Mouse (Mus musculus) neutrophil, adult 5-6 weeks (primary cell): ENCODE data around the gene Trim41. TPM values are rescaled to one million over a fixed set of nuclear protein-coding genes. Genes with fewer than 3 reads are reported as not detected.

Experiments
- ATAC-seq: fragments of 151-379, 151-347 bp; 2 replicates; pipeline ENCODE4 v1.8.0; 2017; ENCODE audit warnings: mild to moderate bottlenecking, moderate TSS enrichment; ENCODE audit not compliant: insufficient number of reproducible peaks, poor library complexity, low FRiP score, severe bottlenecking; ENCODE audit errors: extremely low read depth
- total RNA-seq: library from RNA; stranded (forward); fragments of 200-1000 nt; gene quantifications from 2 replicates; pipeline ENCODE4 v1.2.3, GENCODE M21; 2017

Gene Trim41
- total RNA-seq, 1 experiment from 2014 or later: 90.7 TPM

DNA sequence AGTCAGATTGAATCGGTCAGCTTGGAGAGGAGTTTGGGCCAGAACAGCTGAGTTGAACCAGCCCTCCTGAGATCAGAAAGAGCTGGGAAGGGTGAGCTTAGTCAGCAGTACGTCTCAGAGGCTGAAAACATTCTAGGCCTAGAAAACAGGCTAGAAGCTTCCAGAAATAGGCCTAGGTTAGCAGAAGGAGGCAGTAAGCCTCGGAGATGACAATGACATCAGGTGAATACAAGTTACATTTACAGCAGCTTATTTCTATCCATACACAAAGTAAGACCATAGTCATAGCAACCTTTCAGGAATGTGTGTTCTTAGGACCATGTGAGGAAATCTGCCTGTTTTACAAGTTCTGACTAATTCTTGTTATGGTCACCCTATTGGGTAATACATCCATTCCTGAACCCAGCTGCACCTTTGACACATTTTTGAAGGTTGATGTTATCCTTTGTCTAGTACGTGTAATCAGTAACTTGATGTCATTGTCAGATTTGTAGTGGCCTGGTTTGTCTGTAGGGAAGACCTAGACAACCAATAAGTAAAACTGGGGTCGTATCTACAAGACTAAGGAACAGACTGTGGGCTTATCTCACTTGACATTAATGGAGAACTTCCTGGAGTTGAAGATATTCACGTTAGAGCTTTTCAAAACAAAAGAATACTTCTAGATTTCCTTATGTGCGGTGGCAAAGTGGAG lies 2.6 kb upstream of the Trim41 start:
- no peak for ATAC-seq

DNA sequence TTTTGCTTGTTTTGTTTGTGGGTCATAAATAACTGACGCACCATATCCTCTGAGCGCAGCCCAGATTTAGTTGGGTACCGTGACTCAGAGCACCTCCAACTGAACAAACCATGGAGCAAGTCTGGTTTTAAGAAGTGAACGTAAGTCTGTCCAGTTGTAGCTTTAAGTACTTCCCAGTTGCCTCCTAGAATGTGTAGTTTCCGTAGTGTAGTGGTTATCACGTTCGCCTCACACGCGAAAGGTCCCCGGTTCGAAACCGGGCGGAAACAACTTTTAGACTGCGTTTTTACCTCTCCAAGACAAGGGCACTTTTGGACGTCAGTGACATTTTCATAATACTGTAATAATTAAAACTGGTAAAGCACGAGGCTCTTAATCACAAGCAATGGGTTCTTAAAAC lies 1.2 kb upstream of the Trim41 start:
- ATAC-seq: peak; percentile 45

DNA sequence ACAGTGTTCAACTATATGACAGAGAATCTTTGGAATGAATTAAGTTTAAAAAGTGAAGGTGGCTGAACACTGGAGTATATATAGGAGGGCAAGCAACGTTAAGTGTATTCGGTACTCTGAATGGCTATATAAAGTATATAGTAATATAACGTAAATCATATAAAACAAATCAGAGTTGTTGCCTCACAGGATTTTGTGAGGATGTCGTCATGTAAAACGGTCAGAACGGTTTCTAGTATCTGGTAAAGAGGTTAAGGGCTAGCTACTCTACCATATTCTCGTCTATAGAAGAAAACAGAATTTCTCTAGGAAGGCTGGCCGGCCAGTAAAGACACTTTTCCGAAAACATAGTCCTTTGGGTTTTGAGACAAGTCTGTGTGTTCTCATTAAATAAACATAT lies 641 bp upstream of the Trim41 start:
- no peak for ATAC-seq

DNA sequence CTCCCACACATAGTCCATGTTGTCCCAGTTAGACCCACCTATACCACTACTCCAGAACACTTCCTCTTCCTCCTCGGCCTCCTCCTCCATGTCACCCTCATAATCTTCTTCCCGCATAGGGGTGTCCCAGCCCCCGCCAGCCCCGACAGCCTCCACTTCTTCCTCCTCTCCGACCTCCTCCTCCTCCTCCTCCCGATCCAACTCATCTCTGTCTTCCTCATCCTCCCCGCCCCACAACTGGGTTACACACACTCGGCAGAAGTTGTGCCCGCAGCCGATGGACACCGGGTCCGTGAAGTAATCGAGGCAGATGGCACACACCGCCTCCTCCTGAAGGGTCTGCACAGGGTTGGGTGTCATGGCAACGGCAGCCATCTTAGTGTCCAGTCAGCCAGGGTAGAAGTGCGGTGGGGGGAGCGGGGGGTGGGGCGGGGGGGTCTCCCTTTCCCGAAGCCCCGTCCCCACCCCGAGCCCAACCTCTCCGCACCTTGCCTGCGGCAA lies 822 bp downstream of the Trim41 start:
- no peak for ATAC-seq

DNA sequence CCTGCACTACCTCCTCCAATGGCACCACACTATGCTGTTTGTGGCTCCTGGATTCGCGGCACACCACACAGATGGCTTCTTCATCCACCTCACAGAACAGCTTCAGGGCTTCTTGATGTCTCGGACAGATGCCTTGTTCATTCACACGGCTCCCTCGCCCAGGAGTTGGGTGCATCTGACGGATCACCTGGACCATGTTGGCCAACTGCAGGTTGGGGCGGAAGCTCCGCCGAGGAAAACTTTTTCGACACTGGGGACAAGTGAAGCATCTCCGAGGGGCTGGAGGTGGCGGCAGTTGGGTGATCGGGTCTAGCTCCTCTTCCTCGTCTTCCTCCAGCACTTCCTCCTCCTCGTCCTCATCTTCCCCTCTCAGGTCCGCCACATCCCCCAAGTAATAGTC lies 1.3 kb downstream of the Trim41 start:
- ATAC-seq: no peak

DNA sequence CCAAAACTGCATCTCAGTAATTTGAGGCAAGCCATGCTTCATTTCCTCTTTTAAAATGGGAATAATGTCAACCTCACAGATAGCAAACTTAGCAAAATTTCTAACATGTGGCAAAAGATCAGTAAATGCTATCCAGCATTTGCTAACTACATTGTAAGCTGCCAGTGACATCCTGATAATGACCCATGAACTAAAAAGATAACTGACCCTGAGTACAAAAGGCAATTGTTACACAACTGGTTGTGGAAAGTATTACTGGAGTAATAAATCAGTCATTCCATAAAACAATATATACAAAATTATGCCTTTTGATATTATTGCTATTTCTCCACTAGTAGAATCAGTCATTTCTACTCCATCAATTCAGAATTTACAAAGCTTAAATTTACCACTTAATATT lies 3.4 kb downstream of the Trim41 start:
- no peak for ATAC-seq

DNA sequence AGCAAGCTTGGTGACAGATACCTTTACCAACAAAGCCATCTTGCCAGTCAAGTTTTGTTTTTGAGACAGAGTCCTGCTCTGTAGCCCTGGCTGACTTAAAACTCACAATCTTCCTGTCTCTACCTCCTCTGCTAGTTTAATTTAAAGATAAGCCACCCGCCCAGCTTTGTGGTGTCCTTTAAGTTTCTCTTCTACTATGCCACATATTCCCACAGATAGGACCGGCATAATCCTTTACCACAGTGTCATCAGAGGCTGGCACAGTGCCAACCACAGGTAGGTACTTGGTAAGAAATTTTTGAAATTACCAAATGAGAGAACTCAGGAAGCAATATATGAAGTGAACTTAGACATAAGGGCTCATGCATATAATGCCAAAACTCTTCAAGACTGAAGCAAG lies 7.0 kb downstream of the Trim41 start:
- ATAC-seq: no peak

DNA sequence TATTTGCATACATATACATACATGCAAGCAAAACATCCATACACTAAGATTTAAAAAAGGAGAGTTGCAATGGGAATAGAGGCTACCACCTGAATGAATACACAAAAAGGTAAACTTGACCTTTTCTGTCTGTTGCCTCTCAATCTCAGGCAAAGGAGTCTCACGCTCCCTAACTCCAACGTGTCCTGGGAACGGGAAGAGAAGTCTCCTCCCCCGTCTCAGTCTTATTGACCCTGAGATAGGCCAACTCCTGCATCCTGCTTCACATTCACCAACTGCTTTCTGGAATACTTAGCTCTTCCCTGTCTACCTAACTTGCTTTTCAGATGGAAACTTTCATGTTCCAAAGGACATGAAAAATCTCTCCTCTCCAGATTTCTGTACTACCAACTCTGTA lies 7.7 kb downstream of the Trim41 start:
- no peak for ATAC-seq

DNA sequence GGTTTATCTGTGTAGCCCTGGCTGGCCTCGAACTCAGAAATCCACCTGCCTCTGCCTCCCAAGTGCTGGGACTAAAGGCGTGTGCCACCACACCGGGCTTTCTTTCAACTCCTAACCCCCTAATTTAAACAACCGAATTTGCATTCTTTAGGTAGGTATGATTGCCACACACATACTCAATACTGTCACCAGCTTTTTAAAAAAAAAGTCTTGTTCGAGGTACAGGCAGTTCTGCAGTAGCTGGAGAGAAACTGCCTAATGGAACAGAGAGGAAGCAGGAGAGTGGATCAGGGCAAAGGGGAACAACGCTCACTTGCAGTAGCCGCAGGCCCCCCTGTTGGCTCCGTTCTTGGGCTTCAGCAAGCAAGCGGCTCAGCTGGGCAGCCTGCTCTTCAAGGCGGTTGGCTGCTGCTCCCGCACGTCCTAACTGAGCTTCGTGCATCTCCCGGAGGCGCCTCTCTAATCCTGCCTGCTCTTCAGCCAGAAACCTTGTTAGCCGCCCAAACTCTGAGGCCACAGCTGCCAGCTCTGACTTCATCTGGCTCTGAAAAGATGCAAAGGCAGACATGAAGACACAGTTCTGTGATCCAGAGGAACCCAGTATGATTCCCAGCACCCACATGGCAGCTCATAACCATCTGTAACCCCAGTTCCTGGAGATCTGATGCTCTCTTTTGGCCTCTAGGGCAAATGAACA lies 8.3 kb downstream of the Trim41 start:
- ATAC-seq: no peak

DNA sequence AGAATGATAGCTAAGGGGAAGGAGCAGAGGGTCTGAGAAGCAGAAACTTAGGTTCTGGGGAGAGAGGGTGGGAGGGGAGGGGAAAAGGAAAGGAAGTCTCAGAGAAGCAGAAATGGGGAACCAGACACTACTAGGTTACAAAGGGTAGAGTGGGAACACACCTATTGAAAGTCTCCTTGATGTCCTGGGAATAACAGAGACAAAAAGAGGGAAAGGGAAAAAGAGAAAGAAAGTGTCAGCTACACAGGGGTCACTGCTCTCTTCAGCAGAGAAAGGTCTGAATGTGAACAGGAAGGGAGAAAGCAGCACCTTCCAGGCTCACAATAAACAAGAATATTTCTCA lies 8.9 kb downstream of the Trim41 start:
- ATAC-seq: no peak

DNA sequence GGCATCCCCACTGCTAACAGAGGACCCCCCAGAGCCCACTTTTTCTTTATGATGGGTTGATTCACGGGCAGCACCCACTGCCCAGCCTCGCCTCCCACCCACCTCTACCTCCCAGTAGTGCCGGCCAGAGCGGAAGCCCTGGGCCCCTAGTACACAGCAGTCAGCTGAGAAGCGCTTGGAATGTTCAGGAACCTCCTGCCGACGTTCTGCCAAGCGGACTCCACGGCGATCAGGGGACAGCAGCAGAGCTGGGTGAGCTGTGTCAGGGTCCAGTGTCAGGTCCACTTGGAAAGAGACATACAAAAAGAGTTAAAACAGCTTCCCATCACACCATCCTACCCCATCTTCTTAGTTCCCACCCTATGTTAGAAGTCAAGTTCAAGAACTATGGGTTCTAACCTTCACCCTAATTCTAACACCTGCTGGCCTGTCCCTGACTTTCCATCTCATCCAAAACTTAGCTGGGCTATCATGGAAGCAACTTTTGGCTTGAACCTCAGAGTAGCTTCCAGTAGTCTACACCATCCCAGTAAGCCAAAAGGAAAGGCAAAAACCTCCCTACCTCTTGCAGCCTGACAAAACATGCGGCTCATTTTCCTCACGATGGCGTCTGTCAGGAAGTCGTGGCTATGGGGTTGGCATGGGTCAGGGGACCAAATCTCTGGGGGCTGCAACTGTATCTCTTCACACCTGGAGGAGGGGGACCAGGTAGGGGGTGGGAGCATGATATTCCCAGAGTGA lies 9.4 kb downstream of the Trim41 start:
- no peak for ATAC-seq

DNA sequence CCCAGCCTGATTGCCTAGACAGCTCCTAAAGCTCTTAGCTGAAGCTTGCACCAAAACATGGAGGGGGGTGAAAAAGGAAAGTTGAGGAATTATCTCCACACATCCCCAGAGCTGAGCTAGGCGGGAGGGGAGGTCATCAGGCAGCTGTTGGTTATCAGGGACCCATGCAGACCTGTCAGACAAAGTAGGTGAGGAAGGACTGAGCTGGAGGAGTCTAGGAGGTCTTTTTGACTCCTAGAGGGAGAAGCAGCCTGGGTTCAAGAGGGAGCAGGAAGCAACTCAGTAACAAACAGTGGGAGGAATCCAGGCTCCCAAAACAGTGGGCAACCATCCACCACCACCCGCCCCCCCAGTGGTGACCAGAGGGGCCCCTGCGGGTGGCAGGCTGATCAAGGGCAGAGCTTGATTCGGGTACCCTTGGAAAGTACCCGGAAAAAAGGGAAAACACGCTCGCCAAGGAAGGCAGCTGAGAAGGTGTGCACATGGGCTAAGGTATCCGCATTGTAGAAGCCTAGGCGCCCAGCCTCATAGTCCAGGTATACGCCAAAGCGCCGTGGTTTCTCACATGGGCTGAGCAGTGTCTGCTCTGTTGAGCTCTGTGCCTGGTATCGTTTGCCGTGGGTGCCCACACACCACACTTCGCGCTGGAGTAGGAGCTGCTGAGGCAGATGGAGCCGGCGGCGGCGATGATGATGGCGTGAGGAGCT lies 10.1 kb downstream of the Trim41 start:
- ATAC-seq: no peak

DNA sequence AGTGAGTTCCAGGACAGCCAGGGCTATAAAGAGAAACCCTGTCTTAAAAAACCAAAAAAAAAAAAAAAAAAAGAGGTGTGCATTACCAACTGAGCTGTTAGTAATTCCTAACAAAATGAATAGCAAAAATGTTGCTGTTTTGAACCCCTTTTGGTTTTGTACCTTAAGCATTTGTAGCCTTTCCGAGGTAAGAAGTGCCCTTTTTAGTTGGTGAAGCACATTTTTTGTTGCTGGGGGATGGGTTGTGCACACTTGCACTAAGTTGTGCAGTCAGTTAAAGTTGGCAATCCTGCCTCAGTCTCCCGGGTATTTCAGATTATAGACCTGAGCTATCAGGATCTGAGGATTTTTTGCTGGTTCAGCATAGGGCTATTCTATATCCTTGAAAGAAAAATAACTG lies 12.2 kb downstream of the Trim41 start:
- no peak for ATAC-seq

DNA sequence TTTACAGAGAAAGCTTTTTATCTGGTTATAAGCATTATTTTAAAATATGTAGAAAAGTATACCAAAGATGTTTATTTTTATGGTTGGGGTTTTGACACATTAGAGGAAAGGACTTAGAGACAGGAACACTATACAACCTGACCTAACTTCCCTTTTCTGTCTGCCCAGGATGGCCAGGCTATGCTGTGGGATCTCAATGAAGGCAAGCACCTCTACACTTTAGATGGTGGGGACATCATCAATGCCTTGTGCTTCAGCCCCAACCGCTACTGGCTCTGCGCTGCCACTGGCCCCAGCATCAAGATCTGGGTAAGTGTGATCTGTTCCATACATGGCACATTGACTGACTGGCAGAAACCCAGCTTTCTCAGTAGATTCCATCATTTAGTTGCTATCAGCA lies 13.2 kb downstream of the Trim41 start:
- ATAC-seq: no peak

DNA sequence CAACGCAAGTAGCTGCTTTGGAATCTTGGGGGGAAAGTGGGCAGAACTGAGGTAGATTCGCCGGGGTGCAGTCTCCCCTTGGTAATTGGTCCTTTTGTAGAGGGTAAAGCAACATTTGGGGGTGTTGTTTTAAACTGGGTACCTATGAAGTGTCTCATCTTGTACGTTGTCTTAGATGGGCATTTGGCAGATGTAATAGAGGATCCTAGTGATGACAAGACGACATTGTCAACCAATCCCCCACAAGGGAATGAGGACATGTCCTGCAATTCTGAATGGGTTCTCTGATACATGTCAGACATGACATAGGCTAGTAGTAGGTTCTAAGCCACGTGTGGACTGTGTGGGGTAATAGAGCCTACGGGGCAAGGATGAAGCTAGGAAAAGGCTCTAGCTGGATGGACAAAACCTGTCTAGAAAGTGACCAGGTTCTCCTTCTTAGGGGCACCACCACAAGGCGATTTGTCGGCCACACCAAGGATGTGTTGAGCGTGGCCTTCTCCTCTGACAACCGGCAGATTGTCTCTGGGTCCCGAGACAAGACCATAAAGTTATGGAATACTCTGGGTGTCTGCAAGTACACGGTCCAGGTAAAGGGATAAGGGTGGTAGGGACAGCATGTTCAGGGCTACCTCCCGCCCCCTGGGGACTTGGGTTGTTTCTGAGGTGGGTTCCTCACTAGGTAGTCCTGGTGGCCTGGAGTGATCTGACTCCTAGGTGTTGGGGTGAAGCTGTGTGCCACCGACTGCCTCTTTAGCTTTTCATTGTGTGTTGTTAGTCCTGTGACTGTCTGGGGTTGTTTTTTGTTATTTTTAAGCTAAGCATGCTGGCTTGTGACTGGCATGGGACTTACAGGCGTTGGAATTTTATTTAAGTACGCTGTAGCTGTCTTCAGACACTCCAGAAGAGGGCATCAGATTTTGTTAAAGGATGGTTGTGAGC lies 15.1 kb downstream of the Trim41 start:
- ATAC-seq: no peak

DNA sequence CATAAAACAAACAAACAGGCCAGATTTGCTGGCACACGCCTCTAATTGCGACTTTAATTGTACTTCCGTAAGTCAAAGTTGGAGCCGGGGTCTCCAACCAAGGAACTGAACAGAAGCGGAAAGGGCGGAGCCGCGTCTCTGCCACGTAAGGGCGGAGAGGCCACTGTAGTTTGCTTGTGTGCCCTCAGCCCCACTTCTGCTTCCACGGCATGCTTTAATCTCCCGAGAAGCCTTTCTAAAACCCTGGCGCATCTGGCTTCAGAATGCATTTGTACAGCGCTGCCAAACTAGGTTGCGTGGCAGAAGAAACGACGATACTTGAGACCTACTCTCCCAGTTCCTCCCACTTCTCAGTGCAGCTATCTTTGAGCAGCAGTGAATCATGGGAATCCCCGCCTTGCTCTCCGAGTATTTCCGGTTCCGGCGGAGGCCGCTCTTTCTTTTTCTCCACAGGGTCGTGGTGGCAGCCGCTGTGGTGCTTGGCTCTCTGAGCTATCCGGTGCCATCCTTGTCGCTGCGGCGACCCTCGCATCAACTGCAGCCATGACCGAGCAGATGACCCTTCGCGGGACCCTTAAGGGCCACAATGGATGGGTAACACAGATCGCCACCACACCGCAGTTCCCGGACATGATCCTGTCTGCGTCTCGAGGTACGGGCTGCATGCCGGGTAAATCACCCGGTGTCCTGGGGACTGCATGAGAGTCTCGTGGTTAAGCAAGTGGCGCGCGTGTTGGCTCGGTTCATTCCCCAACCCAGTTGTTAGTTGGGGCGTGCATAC lies 17.0 kb downstream of the Trim41 start, which contains the start of gene Rack1:
TSS of gene Rack1 (plus strand) at position 412 of the 781 bp plus-strand sequence.
- peak; percentile 86 for ATAC-seq

DNA sequence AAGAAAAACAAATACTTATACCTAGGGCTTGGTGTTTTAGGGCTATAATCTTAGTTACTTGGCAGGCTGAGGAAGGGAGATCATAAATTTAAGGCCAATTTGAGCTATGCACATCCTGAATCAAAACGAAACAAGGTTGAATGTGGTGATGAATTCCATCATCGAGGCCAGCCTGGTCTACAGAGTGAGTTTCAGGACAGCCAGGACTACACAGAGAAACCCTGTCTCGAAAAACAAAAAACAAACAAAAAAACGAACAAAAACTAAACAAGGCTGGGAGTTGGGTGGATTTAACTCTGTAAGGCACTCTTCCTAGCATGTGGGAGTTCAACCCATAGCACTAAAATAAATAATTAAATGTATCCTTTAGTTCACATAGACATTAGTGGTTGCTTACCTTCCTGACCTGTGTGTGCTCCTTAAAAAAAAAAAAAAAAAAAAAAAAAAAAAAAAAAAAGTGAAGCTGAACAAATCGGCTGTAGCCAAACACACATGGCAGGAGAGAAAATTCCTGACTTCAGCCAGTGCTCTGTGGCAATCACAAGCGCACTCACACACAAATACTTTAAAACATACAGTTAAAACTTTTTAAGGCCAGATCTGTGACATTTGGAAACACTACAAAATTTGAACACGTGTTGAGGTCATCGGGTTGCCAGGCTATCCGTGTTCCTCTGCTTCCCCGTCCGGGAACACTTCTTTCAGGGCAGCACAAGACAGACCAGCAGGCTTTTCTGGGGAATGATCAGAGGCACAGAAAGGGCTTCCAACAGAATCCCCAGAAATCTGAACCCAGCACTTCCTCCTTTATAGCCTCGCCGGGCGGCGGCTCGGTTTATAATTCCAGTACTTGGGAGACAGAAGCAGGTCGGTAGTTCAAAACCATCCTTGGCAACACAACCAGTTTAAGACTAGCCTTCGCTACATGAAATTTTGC lies 17.9 kb downstream of the Trim41 start:
- no peak for ATAC-seq
